Mouse (Mus musculus) liver, embryonic 11.5 days (tissue): ENCODE results near the gene Lamb3. TPM values are rescaled to one million over a fixed set of nuclear protein-coding genes. Genes with fewer than 3 reads are reported as not detected.
"Not testable (repeated sequence)": the region's sequence is repeated elsewhere in the genome, so short reads cannot be mapped to it uniquely, and the experiment has no call there.

Experiments used
- ATAC-seq: fragments of 200-750 bp; cut with Nextera tagmentation; replicated peaks from 2 replicates; pipeline ENCODE4 v1.8.0; 2017; ENCODE audit warnings: moderate number of reproducible peaks, mild to moderate bottlenecking, moderate TSS enrichment, moderate library complexity; ENCODE audit not compliant: low FRiP score
- DNase-seq: peaks from one replicate; pipeline ENCODE4 v3.0.0-alpha.2; 2017; ENCODE audit warnings: low spot score
- H3K27ac ChIP-seq: fragments of 300-500 bp; sonication (generic); 2 replicates; pipeline ENCODE4 v1.5.1; 2014; ENCODE audit warnings: mild to moderate bottlenecking, low read depth, low read length, control low read depth
- H3K27me3 ChIP-seq: fragments of 300-500 bp; sonication (generic); replicated peaks from 2 replicates; pipeline ENCODE4 v1.6.1; 2014; ENCODE audit warnings: low read length, mixed read lengths; ENCODE audit not compliant: control insufficient read depth, insufficient read depth
- H3K36me3 ChIP-seq: fragments of 300-500 bp; sonication (generic); 2 replicates; pipeline ENCODE4 v1.6.1; 2014; ENCODE audit warnings: mild to moderate bottlenecking, low read length, moderate library complexity, mixed read lengths; ENCODE audit not compliant: control insufficient read depth, insufficient read depth
- H3K4me1 ChIP-seq: fragments of 300-500 bp; sonication (generic); replicated peaks from 2 replicates; pipeline ENCODE4 v1.6.1; 2014; ENCODE audit warnings: low read length, mixed read lengths; ENCODE audit not compliant: control insufficient read depth, insufficient read depth
- H3K4me2 ChIP-seq: fragments of 300-500 bp; sonication (generic); 2 replicates; pipeline ENCODE4 v1.6.1; 2014; ENCODE audit warnings: mild to moderate bottlenecking, control low read depth, moderate library complexity
- H3K4me3 ChIP-seq: fragments of 300-500 bp; sonication (generic); 2 replicates; pipeline ENCODE4 v1.5.1; 2014; ENCODE audit warnings: low read depth, low read length, control low read depth
- H3K9ac ChIP-seq: fragments of 300-500 bp; sonication (generic); 2 replicates; pipeline ENCODE4 v1.6.1; 2014; ENCODE audit warnings: low read depth, low read length, control low read depth
- H3K9me3 ChIP-seq: fragments of 300-500 bp; sonication (generic); 2 replicates; pipeline ENCODE4 v1.6.1; 2016; ENCODE audit warnings: low read length, inconsistent platforms, mixed read lengths; ENCODE audit not compliant: control insufficient read depth
- WGBS: fragments of 180-500 bp; shearing (Covaris S2); extraction: QIAGEN DNeasy Blood & Tissue Kit; methylation state at CpG from one replicate; pipeline ENCODE4 v1.1.7; 2014; 5-methylcytosine and 5-hydroxymethylcytosine counted together
- polyA plus RNA-seq: library from polyadenylated mRNA; unstranded; fragments of >200 nt; fragmentation: Nextera tagmentation; extraction: Ambion mirVana; gene quantifications from 2 replicates; pipeline ENCODE4 v1.2.1, GENCODE M21; 2014

Gene Lamb3
- polyA plus RNA-seq, 1 experiment from 2014 or later: 0.15 TPM

DNA sequence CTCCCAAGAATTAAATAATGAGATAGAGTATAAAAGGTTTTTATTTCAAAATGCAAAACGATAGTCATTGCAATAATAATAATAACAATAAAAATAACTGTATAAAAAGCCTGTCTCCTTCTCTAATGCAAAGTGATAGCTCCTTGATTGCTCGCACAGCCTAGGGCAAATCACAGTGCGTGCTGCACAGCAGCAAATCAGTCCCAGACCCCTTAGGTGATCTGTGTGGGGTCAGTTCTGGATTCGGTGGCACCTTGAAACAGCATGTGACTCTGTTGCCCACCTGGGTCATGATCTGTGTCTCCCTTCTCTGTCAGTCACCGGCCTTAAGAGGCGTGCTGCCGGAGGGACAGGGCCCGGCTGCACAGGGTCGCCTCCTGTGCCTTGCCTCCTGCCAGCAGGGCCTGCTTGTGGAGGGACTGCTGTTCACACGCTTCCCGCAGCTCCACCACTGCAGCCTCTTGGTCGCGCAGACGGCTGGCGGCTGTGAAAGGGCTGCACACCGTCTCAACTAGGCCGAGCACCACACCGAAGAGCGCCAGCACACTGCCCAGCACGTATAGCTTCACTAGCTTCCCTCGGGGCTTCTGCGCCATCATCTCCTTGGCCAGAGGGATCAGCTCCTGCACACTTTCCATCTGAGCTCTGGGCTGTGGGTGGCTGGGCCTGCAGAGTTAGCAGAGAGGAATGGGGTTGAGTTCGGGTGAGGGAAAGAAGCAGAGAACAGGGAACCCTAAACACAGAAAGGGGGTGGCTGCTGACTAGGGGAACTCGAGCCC, 64.8 kb downstream of the Lamb3 start:
- H3K27me3 ChIP-seq: no peaks in the 10 kb centered on the region
- peaks cover 9% of the 10 kb centered on the region; the same call in 1 of the 2 replicates for H3K4me1 ChIP-seq
- H3K36me3 ChIP-seq: no peaks in the 10 kb centered on the region
- H3K4me3 ChIP-seq: peak overlapping the region; percentile 51
- no peaks in the 10 kb centered on the region for H3K9me3 ChIP-seq
- peak overlapping the region; percentile 66 for H3K9ac ChIP-seq
- DNase-seq: peak; percentile 49
- H3K4me2 ChIP-seq: peak overlapping the region; percentile 70
- peak; percentile 24 for ATAC-seq
- 30% methylated on average over 24 of the region's 24 CpGs for WGBS
- peak overlapping the region; percentile 77 for H3K27ac ChIP-seq

DNA sequence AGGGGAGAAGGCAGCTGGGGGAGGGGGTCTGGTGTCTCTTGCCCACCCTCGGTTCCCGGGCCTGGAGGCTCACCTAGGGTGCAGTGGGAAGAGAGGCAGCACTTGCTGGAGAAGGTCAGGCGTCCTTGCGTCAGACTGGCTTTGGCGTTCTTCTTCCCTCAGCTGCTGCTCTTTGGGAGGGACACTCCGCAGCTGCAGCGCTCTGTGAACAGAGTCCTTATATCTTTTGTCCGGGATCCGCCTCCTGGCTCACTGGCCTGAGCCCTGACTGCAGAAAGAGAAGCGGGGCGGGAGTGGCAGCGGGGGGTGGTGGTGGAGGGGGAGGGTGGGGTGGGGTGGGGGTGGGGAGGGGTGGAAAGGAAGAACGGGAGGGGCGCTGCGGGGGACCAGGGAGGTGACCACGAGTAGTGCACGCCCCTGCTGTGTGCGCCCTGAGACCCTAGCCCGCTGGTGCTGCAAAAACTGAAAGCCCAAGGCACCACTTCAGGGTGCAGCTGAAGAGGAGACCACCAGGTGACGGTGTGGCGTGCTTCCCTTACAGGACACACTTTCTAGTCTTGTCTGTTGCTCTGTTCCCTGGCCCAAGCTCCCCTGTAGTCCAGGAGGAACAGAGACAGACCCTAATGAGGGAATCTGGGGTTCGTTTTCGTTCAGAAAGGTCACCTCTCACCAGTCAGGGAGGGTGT, 65.6 kb downstream of the Lamb3 start, which contains the start of gene G0s2:
Gene G0s2, minus strand, starts transcription at position 302 of the 686 bp plus-strand sequence.
- under 1% methylated on average over 23 of the region's 23 CpGs for WGBS
- no peaks in the 10 kb centered on the region for H3K36me3 ChIP-seq
- no peaks in the 10 kb centered on the region for H3K9me3 ChIP-seq
- peak; percentile 59 for DNase-seq
- H3K4me1 ChIP-seq: peaks cover 9% of the 10 kb centered on the region; the same call in 1 of the 2 replicates
- ATAC-seq: peak; percentile 66
- H3K4me2 ChIP-seq: peak within 1 kb of the TSS; percentile 70
- H3K27me3 ChIP-seq: no peaks in the 10 kb centered on the region
- peak within 1 kb of the TSS; percentile 77 for H3K27ac ChIP-seq
- H3K4me3 ChIP-seq: peak within 1 kb of the TSS; percentile 51
- peak within 1 kb of the TSS; percentile 66 for H3K9ac ChIP-seq

DNA sequence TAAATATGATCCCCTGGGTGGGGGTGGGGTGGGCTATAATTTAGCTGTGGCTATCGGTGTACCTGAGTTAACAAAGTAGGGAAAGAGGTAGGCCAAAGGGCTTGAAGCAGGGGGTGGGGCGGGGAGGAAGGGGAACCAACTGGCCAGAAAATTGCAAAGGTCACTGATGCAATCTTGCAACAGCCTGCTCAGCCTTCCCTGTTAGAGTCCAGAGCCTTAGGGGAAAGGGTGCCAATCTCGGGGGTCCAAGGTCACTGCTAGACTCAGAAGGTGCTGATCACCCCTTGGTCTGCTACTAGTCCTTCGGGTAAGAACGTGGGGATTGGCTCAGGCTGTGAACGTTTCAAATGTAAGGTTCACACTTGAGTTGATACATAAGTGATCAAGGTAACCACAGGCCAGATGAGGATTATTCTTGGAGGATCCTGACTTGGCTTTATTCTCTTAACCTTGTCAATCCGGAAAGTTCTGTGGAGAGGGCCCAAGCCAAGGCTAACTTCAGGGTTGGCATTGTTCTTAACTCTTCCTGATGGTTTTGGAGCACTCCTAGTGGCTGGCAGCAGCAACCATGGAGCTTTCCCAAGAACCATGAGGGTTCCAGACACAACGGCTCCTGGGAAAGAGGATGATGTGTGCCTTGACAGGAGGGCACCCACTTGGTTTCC, 67.0 kb downstream of the Lamb3 start:
- Histone ChIP-seq H3K4me1 (peaks cover 9% of the 10 kb centered on the region; the same call in 1 of the 2 replicates), H3K27ac (no peak overlapping the region), H3K4me3 (no peak overlapping the region), H3K4me2 (no peak overlapping the region), H3K36me3 (no peaks in the 10 kb centered on the region), H3K9me3 (no peaks in the 10 kb centered on the region), H3K27me3 (no peaks in the 10 kb centered on the region), H3K9ac (no peak overlapping the region)
- WGBS: 71% methylated on average over 8 of the region's 8 CpGs
- no peak for DNase-seq
- 0 out of 2 replicates have a peak, but pooled peaks have one; percentile 8 for ATAC-seq

DNA sequence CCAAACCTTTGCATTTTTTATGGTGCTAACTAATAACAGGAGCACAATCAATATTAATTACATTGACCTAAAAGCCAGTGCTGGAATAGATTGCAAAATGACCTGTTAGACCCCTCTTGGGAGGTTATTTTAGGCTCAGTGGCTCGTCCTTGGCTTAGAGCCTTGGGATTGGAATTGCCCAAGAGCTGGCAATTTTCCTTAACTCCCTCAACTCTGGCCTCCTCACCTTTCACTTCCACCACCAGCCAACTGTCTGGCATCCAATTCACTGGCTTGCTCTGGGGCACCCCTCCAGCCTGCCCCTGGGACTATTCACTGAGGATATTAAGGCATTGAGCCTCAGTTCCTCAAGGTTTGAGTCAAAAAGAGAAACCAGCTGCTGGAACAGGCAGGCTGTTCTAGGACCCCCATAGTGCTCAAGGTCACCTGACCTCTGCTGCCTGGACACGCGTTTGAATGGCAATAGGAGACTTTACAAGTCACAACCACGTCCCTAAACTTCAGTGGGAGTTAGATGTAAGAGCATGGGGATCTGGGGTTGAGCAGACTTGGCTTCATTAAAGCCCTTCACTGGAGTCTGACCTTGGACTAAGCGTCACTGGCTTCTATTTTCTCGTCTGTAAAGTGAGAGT, 71.0 kb downstream of the Lamb3 start:
- Histone ChIP-seq H3K4me2 (no peak overlapping the region), H3K27me3 (no peaks in the 10 kb centered on the region), H3K9me3 (no peaks in the 10 kb centered on the region), H3K9ac (no peak overlapping the region), H3K4me3 (no peak overlapping the region), H3K4me1 (no peaks in the 10 kb centered on the region), H3K27ac (no peak overlapping the region), H3K36me3 (no peaks in the 10 kb centered on the region)
- ATAC-seq (no peak), DNase-seq (no peak)
- WGBS: 52% methylated on average over 6 of the region's 6 CpGs

DNA sequence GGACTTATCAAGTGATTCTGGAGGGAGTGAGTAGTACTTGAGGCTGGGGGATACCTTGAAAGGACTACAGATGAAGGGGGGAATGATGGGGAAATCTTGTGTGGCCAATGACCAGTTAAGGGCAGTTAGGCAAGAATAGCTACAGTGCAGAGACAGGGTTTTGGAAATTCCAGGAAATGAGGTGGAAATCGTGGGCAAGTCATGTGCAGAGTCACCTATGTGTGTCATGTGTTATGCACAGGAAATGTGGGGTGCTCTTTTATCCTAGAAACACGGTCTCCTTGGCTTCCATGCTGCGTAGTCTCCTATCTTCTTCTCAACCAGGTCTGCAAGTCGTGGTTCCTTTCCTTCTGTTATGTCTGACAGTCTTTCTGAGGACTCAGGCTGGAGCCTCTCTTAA, 72.0 kb downstream of the Lamb3 start:
- 65% methylated on average over 4 of the region's 4 CpGs for WGBS
- ATAC-seq: no peak

DNA sequence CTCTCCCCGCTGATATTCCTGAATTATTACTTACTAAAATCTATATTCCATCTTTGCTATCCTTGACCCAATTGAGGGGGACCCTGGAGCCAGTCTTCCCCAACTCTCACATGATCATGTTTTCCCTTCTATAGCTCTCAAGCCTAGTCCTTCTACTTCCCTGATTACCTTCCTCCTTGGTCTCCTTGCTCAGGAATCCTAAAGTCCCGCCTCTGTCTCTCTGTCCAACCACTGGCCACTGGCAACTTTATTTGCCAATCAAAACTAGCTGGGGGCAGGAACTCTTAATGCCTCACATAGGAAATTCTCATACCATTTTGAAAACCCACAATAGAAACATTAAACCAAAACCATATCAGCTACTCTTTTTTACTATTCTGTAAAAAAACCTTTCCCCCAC, 73.8 kb downstream of the Lamb3 start:
- H3K4me3 ChIP-seq: no peak overlapping the region
- WGBS: 78% methylated on average over 2 of the region's 2 CpGs
- DNase-seq (no peak), ATAC-seq (no peak)
- H3K27me3 ChIP-seq: no peaks in the 10 kb centered on the region
- no peak overlapping the region for H3K9ac ChIP-seq
- H3K27ac ChIP-seq: no peak overlapping the region
- H3K36me3 ChIP-seq: no peaks in the 10 kb centered on the region
- no peak overlapping the region for H3K4me2 ChIP-seq
- H3K4me1 ChIP-seq: no peaks in the 10 kb centered on the region
- H3K9me3 ChIP-seq: no peaks in the 10 kb centered on the region

More for the DNA sequence above, 72.0 kb downstream of the Lamb3 start:
- H3K27me3 ChIP-seq: no peaks in the 10 kb centered on the region
- H3K4me2 ChIP-seq: no peak overlapping the region
- no peaks in the 10 kb centered on the region for H3K9me3 ChIP-seq
- no peaks in the 10 kb centered on the region for H3K4me1 ChIP-seq
- no peak overlapping the region for H3K27ac ChIP-seq
- no peak overlapping the region for H3K9ac ChIP-seq
- no peak for DNase-seq
- H3K4me3 ChIP-seq: no peak overlapping the region
- H3K36me3 ChIP-seq: no peaks in the 10 kb centered on the region

DNA sequence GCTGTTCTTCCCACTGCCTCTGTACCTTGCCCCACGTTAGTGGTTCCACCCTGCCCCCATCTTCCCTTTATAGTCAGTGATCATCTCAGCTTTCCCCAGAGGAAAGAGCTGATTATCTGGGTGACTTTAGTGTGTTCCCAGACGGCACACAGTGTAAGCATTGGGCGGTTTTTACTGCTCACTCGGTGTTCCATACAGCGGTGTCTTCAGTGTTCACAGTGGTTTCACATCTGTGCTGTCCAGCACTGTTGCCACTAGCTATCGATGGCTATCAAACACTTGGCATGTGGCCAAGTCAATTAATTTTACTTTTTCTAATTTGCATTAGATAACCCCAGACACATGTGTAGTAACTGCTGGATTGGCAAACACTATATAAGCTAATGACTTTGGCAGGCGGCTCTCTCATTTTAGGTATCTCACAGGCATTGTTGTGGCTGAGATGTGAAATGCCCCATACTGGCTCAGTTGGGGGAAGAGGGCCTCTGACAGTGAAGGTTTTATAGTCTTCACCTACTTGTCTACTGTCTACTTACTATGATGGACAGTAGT, 76.8 kb downstream of the Lamb3 start:
- Histone ChIP-seq H3K4me1 (no peaks in the 10 kb centered on the region), H3K9me3 (no peaks in the 10 kb centered on the region), H3K9ac (no peak overlapping the region), H3K27ac (no peak overlapping the region), H3K27me3 (no peaks in the 10 kb centered on the region), H3K36me3 (no peaks in the 10 kb centered on the region), H3K4me3 (no peak overlapping the region), H3K4me2 (no peak overlapping the region)
- WGBS: 76% methylated on average over 7 of the region's 7 CpGs
- ATAC-seq: no peak
- DNase-seq: no peak

DNA sequence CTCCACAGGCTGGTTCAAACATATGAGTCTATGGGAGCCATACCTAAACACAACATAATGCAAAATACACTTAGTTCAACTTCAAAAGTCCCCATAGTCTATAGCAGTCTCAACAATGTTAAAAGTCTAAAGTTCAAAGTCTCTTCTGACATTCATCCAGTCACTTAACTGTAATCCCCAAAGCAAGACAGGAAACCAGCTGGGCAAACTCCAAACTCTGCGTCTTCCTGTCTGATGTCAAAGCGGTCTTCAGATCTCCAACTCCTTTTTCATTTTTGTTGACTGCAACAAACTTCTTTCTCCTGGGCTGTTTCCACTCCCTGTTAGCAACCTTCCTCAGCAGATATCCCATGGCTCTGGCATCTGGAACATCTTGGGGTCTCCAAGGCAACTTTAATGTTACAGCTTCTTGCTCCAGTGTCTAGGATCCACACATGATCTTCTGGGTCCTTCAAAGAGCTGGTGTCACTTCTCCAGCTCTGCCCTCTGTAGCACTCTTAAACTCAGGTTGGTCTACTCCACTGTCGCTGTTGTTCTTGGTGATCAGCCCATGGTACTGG, 78.3 kb downstream of the Lamb3 start:
- ATAC-seq: not testable (repeated sequence)
- 86% methylated on average over 3 of the region's 3 CpGs for WGBS

More for the DNA sequence above, 78.3 kb downstream of the Lamb3 start:
- not testable (repeated sequence) for H3K27me3 ChIP-seq, H3K9ac ChIP-seq, H3K27ac ChIP-seq, DNase-seq, H3K4me1 ChIP-seq, H3K4me2 ChIP-seq, H3K36me3 ChIP-seq, H3K9me3 ChIP-seq, H3K4me3 ChIP-seq
